ENCODE assay signal across 9 mouse cellular contexts in the genomic region with DNA sequence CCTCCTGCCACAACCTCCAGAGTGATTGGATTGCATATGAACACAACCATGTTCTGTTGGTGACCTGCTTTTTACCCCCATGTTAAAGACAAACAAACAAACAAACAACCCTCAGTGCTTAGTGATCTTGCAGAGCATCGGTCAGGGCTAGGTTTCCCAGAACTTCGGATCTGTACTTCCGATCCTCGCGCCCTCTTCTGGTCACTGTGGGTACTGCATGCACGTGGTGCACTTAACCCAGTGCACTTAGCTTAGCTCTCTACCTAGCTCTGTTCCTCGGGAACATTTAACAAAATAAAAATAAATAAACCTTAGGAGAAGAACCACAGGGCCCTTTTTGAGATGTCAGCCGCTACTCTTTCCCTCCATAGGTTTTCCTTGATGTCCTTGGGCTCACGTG. TPM values are rescaled to one million over a fixed set of nuclear protein-coding genes. Genes with fewer than 3 reads are reported as not detected.
DNase-seq lines count a peak whose midpoint lies in the region; ATAC-seq and TF ChIP-seq lines count a peak whose summit lies in the region.
"Had no signal": no experiment of that assay in that cellular context is flagged by ENCODE, and none has a peak within 500 bp of the region (broad histone marks: within the 10 kb centered on the region; RNA-seq: fewer than 3 reads in every experiment).

No protein-coding gene starts in this region.

- no peaks in the 10 kb centered on the region for H3K36me3 ChIP-seq in heart, embryonic 12.5 days
- no peaks in the 10 kb centered on the region for H3K36me3 ChIP-seq in MEL (ENCODE audit: control insufficient read depth in 1 of 2, insufficient read depth in 2 of 2, low read length in 2 of 2)
- no peaks in the 10 kb centered on the region for H3K36me3 ChIP-seq in embryonic facial prominence, embryonic 10.5 days (replicated peaks)
- no peaks in the 10 kb centered on the region for H3K36me3 ChIP-seq in liver, embryonic 11.5 days (ENCODE audit: control insufficient read depth, insufficient read depth, low read length)

- TF ChIP-seq RAD21 in MEL (IDR thresholded peaks at IDR 0.05; ENCODE audit: low read depth, low read length): peak; percentile 47

- H3K9ac ChIP-seq in heart, embryonic 12.5 days: no peak overlapping the region
- no peak overlapping the region for H3K9ac ChIP-seq in MEL (ENCODE audit: control insufficient read depth, low read depth, low read length, poor library complexity, severe bottlenecking)
- H3K9ac ChIP-seq in liver, embryonic 11.5 days (ENCODE audit: low read depth, low read length): no peak overlapping the region

- no peak for ATAC-seq in heart, embryonic 12.5 days (ENCODE audit: insufficient number of reproducible peaks, low FRiP score)
- no peak; the same call in 1 of the 2 replicates for ATAC-seq in liver, embryonic 11.5 days (replicated peaks; ENCODE audit: low FRiP score)

- H3K4me2 ChIP-seq in heart, embryonic 12.5 days: no peak overlapping the region
- H3K4me2 ChIP-seq in liver, embryonic 11.5 days: no peak overlapping the region

- no peak overlapping the region for H3K27ac ChIP-seq in heart, embryonic 12.5 days (ENCODE audit: poor library complexity, severe bottlenecking)
- no peak overlapping the region for H3K27ac ChIP-seq in MEL (ENCODE audit: control insufficient read depth, low read depth, low read length)
- no peak overlapping the region for H3K27ac ChIP-seq in embryonic facial prominence, embryonic 10.5 days (replicated peaks)
- H3K27ac ChIP-seq in liver, embryonic 11.5 days (ENCODE audit: low read depth, low read length): no peak overlapping the region

- H3K4me3 ChIP-seq in heart, embryonic 12.5 days: no peak overlapping the region
- H3K4me3 ChIP-seq in MEL (ENCODE audit: control insufficient read depth in 1 of 2, insufficient read depth in 1 of 2, low read depth in 2 of 2, low read length in 2 of 2): no peak overlapping the region
- H3K4me3 ChIP-seq in embryonic facial prominence, embryonic 10.5 days: no peak overlapping the region
- no peak overlapping the region for H3K4me3 ChIP-seq in liver, embryonic 11.5 days (ENCODE audit: low read depth, low read length)

- H3K4me1 ChIP-seq in heart, embryonic 12.5 days (replicated peaks): peaks cover 25% of the 10 kb centered on the region
- peaks cover 0 to 3% of the 10 kb centered on the region in 2 experiments; a peak in 1 of 4 replicates for H3K4me1 ChIP-seq in MEL (ENCODE audit: control insufficient read depth in 1 of 2, insufficient read depth in 2 of 2, low read length in 2 of 2)
- H3K4me1 ChIP-seq in embryonic facial prominence, embryonic 10.5 days: peaks cover 24% of the 10 kb centered on the region
- H3K4me1 ChIP-seq in liver, embryonic 11.5 days (replicated peaks; ENCODE audit: control insufficient read depth, insufficient read depth, low read length): peaks cover 11% of the 10 kb centered on the region

- WGBS in heart, embryonic 12.5 days: 41% methylated on average over 9 of the region's 9 CpGs
- 43% methylated on average over 9 of the region's 9 CpGs for WGBS in embryonic facial prominence, embryonic 10.5 days
- 39% methylated on average over 9 of the region's 9 CpGs for WGBS in liver, embryonic 11.5 days

- H3K9me3 ChIP-seq in heart, embryonic 12.5 days (replicated peaks): no peaks in the 10 kb centered on the region
- H3K9me3 ChIP-seq in MEL (replicated peaks; ENCODE audit: insufficient read depth, low read length): no peaks in the 10 kb centered on the region
- H3K9me3 ChIP-seq in embryonic facial prominence, embryonic 10.5 days: no peaks in the 10 kb centered on the region
- no peaks in the 10 kb centered on the region for H3K9me3 ChIP-seq in liver, embryonic 11.5 days (ENCODE audit: control insufficient read depth, low read length)

- TF ChIP-seq POLR2A in MEL (IDR thresholded peaks at IDR 0.05; ENCODE audit: control insufficient read depth in 1 of 2, insufficient read depth in 1 of 2, low read depth in 1 of 2, low read length in 2 of 2, poor library complexity in 1 of 2): no peak

- peak; percentile 75 to 86 (median 82) for TF ChIP-seq CTCF in MEL (IDR thresholded peaks at IDR 0.05 in 2 of 3, conservative IDR thresholded peaks at IDR 0.05 in 1 of 3; ENCODE audit: control insufficient read depth in 1 of 3, insufficient read depth in 1 of 3, low read depth in 2 of 3, low read length in 3 of 3, poor library complexity in 1 of 3, severe bottlenecking in 1 of 3)

- no peak for TF ChIP-seq EP300 in MEL (IDR thresholded peaks at IDR 0.05; ENCODE audit: low read depth in 1 of 2, low read length in 2 of 2)

- H3K79me2 ChIP-seq in MEL (ENCODE audit: control insufficient read depth, insufficient read depth, low read length, poor library complexity): no peaks in the 10 kb centered on the region

- DNase-seq in heart, postnatal 10 days: peak; percentile 54 to 83
- DNase-seq in 3T3-L1 (ENCODE audit: low read depth, low spot score): peak; percentile 57
- peak; percentile 69 for DNase-seq in MEL (ENCODE audit: low read depth, low spot score)
- peak; percentile 76 for DNase-seq in embryonic facial prominence, embryonic 10.5 days (ENCODE audit: low spot score)
- peak; percentile 56 for DNase-seq in liver, embryonic 11.5 days (ENCODE audit: low spot score)
- DNase-seq in retina, embryonic 14.5 days (ENCODE audit: low spot score): peak; percentile 64
- DNase-seq in MN1 (ENCODE audit: low spot score): no peak

- H3K27me3 ChIP-seq in heart, embryonic 12.5 days (replicated peaks): no peaks in the 10 kb centered on the region
- 0 out of 4 replicates have a peak, but pooled peaks cover 0 to 1% of the 10 kb centered on the region in 2 experiments for H3K27me3 ChIP-seq in MEL (ENCODE audit: control insufficient read depth in 1 of 2, insufficient read depth in 2 of 2, low read length in 2 of 2)
- 0 out of 2 replicates have a peak, but pooled peaks cover 10% of the 10 kb centered on the region for H3K27me3 ChIP-seq in embryonic facial prominence, embryonic 10.5 days (replicated peaks; ENCODE audit: low read depth, poor library complexity, severe bottlenecking)
- H3K27me3 ChIP-seq in liver, embryonic 11.5 days (replicated peaks; ENCODE audit: control insufficient read depth, insufficient read depth, low read length): peaks cover 10% of the 10 kb centered on the region; the same call in 1 of the 2 replicates

- intact Hi-C loops in heart, postnatal 10 days (cut with DNase I): no loop called here

TF ChIP-seq in MEL, 35 proteins besides CTCF, POLR2A, EP300 and RAD21:
- TF ChIP-seq ZKSCAN1 (IDR thresholded peaks at IDR 0.05; ENCODE audit: low read depth, low read length) (no peak), ZNF384 (IDR thresholded peaks at IDR 0.05; ENCODE audit: low read depth, low read length) (no peak), RCOR1 (IDR thresholded peaks at IDR 0.05; ENCODE audit: low read depth, low read length) (no peak), UBTF (IDR thresholded peaks at IDR 0.05; ENCODE audit: borderline replicate concordance, insufficient read depth, low read depth, low read length) (no peak), USF1 (IDR thresholded peaks at IDR 0.05; ENCODE audit: low read depth, low read length) (no peak), JUND (IDR thresholded peaks at IDR 0.05; ENCODE audit: low read depth, low read length) (no peak), SMC3 (IDR thresholded peaks at IDR 0.05; ENCODE audit: low read depth, low read length) (peak; percentile 82), MAFK (IDR thresholded peaks at IDR 0.05; ENCODE audit: borderline replicate concordance, low read depth, low read length) (no peak), POLR2AphosphoS5 (IDR thresholded peaks at IDR 0.05; ENCODE audit: borderline replicate concordance, low read depth, low read length) (no peak), KAT2A (conservative IDR thresholded peaks at IDR 0.05; ENCODE audit: low read depth, low read length) (no peak), MXI1 (IDR thresholded peaks at IDR 0.05; ENCODE audit: low read depth, low read length) (no peak), ETS1 (IDR thresholded peaks at IDR 0.05; ENCODE audit: low read depth, low read length) (no peak), MYC (IDR thresholded peaks at IDR 0.05; ENCODE audit: low read depth, low read length) (peak; percentile 86), ZC3H11A (IDR thresholded peaks at IDR 0.05; ENCODE audit: low read depth, low read length) (no peak), E2F4 (IDR thresholded peaks at IDR 0.05; ENCODE audit: borderline replicate concordance, low read depth, low read length) (no peak), TCF12 (IDR thresholded peaks at IDR 0.05; ENCODE audit: low read depth, low read length) (no peak), TBP (IDR thresholded peaks at IDR 0.05; ENCODE audit: low read depth, low read length) (no peak), HCFC1 (IDR thresholded peaks at IDR 0.05; ENCODE audit: low read depth, low read length) (no peak), NELFE (IDR thresholded peaks at IDR 0.05; ENCODE audit: low read depth, low read length) (no peak), MAX (IDR thresholded peaks at IDR 0.05; ENCODE audit: low read length) (peak; percentile 70; the same call in 1 of the 2 replicates)

RNA-seq across cellular contexts. Expression of a gene that starts 34.6 kb away (rescaled TPM):
- 100 to 1,000 TPM; 162 to 208 TPM for total RNA-seq in heart, postnatal 10 days (2021)
- polyA plus RNA-seq in heart, embryonic 12.5 days (2016; fragmentation: Nextera tagmentation; extraction: Ambion mirVana): 227 and 231 TPM in 2 replicates
- 6.1 and 11.0 TPM in 2 replicates for total RNA-seq in MEL (2012; rRNA removed)
- 1 to 10 TPM in 1 of 2 experiments, not detected in 1; 7.7 TPM for polyA plus RNA-seq in MEL (2012; ENCODE audit: insufficient read depth in 1 of 2, insufficient read length in 2 of 2, low read depth in 1 of 2, low replicate concordance in 2 of 2, missing spikeins in 1 of 2)
- 6.4 and 7.8 TPM in 2 replicates for polyA plus RNA-seq in embryonic facial prominence, embryonic 10.5 days (2016; fragmentation: Nextera tagmentation; extraction: Ambion mirVana)
- polyA plus RNA-seq in liver, embryonic 11.5 days (2014; fragmentation: Nextera tagmentation; extraction: Ambion mirVana): 49.5 and 49.7 TPM in 2 replicates

RNA-seq across cellular contexts. Expression of a gene that starts 48.2 kb away (rescaled TPM):
- 1 to 10 TPM; 8.6 to 8.7 TPM for total RNA-seq in heart, postnatal 10 days (2021)
- polyA plus RNA-seq in heart, embryonic 12.5 days (2016; fragmentation: Nextera tagmentation; extraction: Ambion mirVana): 1.1 and 1.5 TPM in 2 replicates
- total RNA-seq in MEL (2012; rRNA removed): not detected in 2 replicates
- polyA plus RNA-seq in MEL (2012; ENCODE audit: insufficient read depth in 1 of 2, insufficient read length in 2 of 2, low read depth in 1 of 2, low replicate concordance in 2 of 2, missing spikeins in 1 of 2): under 1 TPM in 1 of 2 experiments, not detected in 1; 0.10 TPM
- 3.1 TPM in 2 replicates for polyA plus RNA-seq in embryonic facial prominence, embryonic 10.5 days (2016; fragmentation: Nextera tagmentation; extraction: Ambion mirVana)
- 0.53 and 0.81 TPM in 2 replicates for polyA plus RNA-seq in liver, embryonic 11.5 days (2014; fragmentation: Nextera tagmentation; extraction: Ambion mirVana)
- total RNA-seq: common myeloid progenitor, adult 5-6 weeks had no signal
